Mouse (Mus musculus): Measurements from ENCODE around the gene Slc6a6.

- TF ChIP-seq CTCF (IDR thresholded peaks at IDR 0.05; ENCODE audit: low read depth) (no peak), EP300 (IDR thresholded peaks at IDR 0.05; ENCODE audit: low read depth) (no peak)
Measured at GRCm38 (mm10) chr6:91655244-91655643, 28.6 kb upstream of the Slc6a6 start.

Data from heart, postnatal 0 days (tissue).